Mouse (Mus musculus): ENCODE measurements around the gene Oasl2.
A peak's percentile ranks its signal among the peaks of the same experiment; 100 is the strongest.

DNA sequence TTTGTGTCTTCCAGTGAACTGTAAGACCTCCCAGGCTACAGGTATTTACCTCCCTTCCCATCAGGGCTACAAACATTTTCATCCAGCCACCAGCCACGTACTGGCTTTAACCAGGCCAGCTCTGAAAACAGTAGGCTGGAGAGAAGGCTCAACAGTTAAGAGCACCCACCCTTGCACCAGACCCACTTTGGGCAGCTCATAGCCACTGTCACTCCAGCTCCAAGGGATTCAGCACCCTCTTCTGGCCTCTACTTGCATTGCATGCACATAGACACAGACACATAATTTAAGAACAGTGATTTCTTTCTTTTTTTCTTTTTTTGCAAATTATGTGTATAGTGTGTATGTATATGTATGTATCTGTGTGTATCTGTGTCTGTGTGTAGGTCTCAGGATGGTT is 5.7 kb downstream of the Oasl2 start:
- TF ChIP-seq CTCF (IDR thresholded peaks at IDR 0.05; ENCODE audit: borderline replicate concordance, insufficient read depth, low read depth, low read length) = peak; percentile 50
- TF ChIP-seq POLR2A (IDR thresholded peaks at IDR 0.05; ENCODE audit: borderline replicate concordance, insufficient read depth, low read length) = no peak
